Mouse (Mus musculus) thymus, postnatal 0 days (tissue): ENCODE measurements at regions not wholly inside any gene's neighbourhood (a gene's known extent, or its start where the extent isn't known, plus 50 kb on each side); places are given as distances from the start of the nearest gene placed in this dataset.

Source experiments
- DNase-seq: peaks from one replicate; pipeline ENCODE4 v3.0.0-alpha.2; 2015; ENCODE audit warnings: low spot score

DNA sequence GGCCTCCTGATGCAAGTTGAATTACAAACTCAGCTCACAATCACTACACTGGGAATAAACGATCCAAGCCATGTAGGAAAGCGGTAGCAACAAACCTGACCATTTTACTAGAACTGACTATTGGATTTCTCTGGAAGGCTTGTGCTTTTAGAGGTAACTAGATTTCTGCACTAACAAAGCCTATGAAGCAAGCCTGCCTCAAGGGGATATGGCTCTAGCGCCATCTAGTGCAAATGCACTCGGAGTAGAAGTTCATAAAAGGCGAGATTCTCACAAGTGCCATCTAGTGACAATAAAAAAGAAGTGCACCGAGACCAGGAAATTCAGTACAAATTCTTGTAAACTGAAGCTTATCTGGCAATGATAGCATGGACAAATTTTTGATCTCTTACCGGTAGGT lies 364.9 kb upstream of the Fmr1 start:
- DNase-seq: peak; percentile 22
